Mouse (Mus musculus) retina, postnatal 1 day (tissue): Measurements from ENCODE around the gene Gm11060.

Experiments
- DNase-seq: peaks from one replicate; pipeline ENCODE4 v3.0.0-alpha.2; 2012

Gene Gm11060

DNA sequence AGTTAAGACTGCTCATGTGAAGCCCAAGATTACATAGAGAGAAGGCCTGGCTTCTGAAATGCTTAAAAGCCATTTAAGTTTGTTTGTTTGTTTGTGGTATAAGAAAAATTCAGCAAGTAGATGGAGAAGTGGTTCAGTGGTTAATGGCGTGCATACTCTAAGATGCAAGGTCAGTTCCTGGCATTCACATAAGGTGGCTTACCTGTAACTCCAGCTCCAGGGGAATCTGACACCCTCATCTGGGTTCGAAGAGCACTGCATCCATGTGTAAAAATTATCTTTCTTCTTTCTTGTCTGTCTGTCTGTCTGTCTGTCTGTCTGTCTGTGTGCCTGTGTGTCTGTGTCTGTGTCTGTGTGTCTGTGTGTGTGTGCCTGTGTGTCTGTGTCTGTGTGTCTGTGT, at the start of gene Gm11060:
Gene Gm11060, plus strand, starts transcription at position 301 of the 400 bp plus-strand sequence.
- no peak for DNase-seq

DNA sequence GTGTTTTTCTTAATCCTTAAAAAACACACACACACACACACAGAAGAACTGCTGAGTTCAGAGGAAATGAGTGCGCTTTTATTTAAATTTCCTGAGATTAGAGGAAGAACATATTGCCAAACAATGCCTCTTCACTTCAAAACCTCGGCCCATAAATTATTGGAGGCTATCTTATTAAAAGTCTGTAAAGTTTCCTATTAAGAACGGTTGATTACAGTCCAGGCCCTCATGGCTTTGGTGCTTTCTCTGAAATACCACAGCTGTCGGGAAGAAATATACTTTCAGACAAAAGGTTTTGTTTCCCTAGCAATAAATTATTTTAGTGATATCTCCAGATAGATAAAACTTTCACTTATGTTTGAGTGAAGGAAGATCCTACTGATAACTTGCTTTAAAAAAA, 48.7 kb upstream of the Gm11060 start:
- DNase-seq = no peak

- no peak for DNase-seq
These were observed 43.5 kb upstream of the Gm11060 start for GRCm38 (mm10) chr2:105048301-105048700.

DNA sequence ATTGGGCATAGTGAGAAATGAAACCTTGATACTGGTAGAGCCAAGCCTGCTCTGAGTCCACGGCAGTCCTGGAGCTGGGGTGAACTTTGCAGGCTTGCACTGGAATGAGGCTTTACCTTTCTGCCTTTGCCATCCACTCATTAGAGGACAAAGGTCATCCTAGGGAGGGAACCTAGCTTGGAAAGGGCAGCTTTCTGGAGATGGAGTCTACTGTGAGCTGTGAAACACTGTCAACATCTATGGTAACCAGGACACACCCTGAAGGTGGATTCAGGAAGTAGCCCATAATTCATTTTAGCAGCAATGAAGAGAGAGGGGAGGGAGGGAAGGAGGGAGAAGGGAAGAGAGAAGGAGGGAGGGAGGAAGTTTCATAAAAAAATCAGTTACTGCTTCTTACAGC, 36.3 kb upstream of the Gm11060 start:
- DNase-seq = no peak

GRCm38 (mm10) chr2:105058577-105059116, 33.2 kb upstream of the Gm11060 start:
- no peak for DNase-seq

DNA sequence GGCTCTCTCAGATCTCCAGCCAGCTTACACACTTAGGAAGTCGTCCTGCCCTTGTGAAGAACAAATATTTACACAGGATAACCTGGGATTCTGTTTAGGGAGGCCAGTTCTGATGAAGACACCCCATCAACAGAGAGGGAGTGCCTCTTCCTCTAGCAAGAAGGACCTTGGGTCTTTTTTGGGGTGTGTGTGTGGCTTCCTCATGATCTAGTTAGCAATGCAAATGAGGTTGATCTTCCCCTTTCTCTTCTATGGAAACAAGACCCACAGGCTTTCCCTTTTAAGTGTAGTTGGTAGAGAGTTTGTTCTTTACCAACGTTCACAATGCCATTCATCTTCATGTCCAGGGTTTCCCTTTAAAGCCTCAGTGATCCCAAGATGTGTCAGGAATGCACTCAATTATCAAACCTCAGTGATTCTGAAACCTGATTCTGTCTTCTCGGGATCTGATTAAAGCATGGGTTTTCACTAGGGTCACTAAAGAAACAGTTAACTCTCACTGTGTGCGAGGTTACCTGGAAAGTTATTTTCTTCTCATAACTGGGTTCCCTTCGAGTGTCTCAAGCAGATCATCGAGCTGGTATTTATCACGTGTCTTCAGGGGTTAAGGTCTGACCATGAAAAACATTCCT, 29.0 kb upstream of the Gm11060 start:
- no peak for DNase-seq

DNA sequence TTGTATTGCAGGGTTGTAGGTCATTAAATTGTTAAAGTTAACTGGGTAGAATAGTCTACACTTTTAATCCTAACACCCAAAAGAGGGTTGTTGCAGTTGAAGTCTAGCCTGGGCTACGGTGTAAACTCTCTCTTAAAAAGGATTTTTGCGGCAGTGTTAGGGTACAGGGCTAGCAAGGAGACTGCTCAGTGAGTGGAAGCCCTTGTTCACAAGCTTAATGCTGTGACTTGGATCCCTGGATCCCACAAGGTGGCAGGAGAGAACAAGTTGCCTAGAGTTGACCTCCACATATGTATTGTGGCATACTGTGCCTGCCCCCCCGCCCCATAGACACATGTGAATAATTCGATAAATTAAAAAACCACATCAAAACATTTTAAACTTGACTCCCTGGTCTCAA, 19.3 kb upstream of the Gm11060 start:
- no peak for DNase-seq

- no peak for DNase-seq
These were observed 17.6 kb upstream of the Gm11060 start for GRCm38 (mm10) chr2:105074196-105074595.

- DNase-seq = no peak
These were observed 16.0 kb upstream of the Gm11060 start for GRCm38 (mm10) chr2:105075809-105076208.

GRCm38 (mm10) chr2:105077151-105077550, 14.7 kb upstream of the Gm11060 start:
- no peak for DNase-seq

DNA sequence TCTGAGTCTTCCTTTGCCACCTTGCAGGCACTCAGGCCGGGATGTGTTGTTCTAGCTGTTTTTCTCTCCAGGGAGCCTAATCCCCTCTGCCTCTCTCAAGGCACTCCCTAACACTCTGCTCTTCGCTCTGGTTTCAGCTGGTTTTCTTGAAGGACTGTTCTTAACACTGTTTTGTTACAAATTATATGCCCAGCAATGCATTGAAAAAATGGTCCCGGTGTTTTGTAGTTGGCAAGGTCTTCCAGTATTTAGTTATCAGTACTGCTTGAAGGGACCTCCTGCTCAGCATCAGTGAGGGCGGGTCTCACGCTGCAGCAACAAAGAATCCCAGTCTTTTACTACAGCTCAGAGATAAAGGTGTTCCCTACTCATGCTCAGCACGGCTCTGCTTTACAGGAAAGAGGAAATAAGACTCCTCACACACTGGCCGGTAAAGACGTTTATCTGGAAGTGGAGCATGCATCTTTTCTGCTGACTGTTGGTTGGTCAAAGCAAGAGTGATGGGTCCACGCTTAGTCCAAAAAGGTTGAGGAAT, 9.5 kb upstream of the Gm11060 start:
- DNase-seq = no peak

DNA sequence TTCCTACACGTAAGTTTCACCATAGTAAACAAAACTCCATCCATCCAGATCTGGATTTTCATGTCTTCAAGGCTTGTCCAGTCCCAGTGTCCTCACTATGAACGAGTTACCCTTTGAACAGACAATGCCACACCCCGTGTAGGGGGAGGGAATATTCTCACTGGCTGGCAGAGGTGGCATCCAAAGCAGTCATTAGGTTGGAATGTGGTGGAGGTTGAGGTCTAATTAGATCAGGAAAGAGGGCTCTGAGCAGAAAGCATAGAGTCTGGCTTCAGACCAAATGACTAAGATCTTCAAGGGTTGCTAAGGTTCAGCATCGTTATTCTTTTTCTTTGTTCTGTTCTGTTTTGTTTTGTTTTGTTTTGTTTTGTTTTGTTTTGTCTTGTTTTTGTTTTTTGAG, 7.8 kb upstream of the Gm11060 start:
- peak; percentile 66 for DNase-seq

- DNase-seq = no peak
These were observed 5.7 kb upstream of the Gm11060 start for GRCm38 (mm10) chr2:105086081-105086480.

DNA sequence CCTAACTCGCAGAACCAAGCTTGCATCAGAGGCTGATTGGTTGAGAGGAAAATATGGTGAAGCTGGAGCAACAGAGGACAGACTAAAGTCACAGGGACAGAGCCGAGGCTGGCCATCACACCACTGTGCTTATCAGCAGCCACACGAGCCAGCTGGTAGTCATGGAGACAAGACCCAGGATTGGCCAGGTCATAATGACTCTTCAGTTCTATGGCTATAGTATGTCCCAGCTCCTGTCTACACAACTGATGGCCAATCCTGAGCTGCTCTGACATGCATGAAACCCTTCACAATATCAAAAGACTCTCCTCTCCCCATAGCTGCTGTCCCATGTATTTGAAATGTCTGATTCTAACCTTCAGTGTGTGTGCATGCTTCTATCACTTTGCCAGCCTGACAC, 3.8 kb upstream of the Gm11060 start:
- DNase-seq = no peak

- no peak for DNase-seq
These were observed 2.7 kb upstream of the Gm11060 start for GRCm38 (mm10) chr2:105089083-105089482.

DNA sequence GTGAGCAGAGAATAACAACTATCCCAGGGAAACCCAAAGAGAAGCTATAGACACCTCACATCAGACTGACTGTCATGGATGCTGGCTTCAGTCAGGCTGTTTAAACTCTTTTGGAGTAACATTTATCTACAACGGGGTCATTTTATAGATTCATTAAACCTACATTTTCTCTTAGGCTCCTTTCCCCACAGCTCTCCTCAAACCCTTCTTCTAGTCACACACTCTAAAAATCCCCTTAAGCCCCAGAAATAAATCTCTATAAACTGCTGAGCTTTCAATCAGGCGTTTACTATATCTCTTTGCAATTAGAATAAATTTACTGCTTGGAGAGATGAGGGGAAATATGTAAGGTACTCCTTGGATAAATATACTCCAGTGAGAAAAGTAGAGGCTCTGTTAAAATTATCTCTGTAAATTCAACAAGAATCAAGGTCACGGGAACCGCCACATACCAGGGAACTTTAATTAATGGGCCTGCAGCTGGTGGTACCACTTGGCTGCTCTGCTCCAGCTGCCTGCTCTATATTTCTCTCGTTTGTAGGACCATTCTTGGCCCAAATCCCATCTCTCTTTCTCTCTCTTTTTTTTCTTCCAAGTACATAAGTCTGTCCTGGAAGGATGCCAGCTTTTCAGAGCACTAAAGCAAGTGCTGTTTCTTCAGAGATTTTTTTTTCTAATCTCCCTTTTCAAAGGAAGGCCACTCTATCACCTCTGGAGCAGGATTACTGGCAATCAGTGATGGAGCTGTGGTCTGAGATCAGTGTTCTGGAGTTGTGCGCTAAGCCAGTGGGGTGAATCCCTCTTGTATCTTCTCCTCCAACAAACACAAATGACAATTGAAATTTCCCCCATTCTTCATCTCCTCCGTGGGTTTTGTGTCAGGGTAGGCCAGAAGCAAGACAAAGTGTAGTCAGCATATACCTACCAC, 2.0 kb upstream of the Gm11060 start:
- peak; percentile 84 for DNase-seq

DNA sequence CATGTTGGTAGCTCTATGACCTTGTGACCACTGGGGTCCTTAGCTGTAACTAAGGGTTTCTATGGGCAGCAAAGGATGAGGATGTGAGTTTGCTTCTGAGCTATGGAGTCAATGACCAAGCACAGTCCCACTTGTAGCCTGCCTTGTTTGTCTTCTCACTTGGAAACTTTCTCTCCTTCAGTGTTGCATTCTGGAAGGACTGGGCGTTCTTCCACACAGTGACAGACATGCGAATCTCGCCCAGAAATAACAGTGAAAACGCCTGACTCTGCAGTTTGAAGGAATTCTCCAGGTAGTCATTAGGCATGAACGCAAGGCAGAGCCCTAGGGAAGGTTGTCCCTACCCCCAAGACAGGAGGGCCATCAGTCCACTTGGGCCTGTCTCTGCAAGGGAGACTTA, 827 bp upstream of the Gm11060 start:
- DNase-seq = no peak

DNA sequence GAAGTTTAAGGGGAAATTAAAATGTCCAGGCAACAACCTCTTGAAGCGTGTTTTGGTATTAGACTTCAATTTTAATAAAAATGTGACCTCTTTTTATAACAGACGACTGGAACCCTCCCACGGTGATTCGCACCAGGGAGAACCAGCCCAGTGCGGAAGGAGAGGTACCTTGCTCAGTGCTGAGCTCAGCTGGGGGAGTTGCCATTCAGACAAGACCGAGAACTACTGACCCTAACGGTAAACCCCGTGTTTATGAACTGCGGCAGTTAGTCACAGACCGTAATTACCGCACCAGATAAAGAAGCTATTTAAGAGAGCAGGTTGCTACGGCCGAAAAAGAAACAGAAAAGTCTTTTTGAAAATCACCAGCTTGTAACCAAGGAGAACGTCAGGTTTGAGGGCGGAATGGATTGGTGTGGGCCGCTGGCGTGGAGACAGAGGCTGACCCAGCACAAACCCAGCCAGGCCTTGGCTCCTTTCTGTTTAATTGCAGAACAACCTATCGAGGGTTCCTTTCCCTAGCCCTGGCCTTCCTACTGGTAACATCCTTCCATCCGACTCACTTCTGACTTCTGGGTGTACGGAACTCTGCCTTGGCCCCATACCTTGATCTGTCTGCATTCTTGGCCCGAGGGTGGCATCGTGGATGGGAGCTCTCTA, 5.6 kb downstream of the Gm11060 start:
- DNase-seq = no peak

- no peak for DNase-seq
These were observed 7.6 kb downstream of the Gm11060 start for GRCm38 (mm10) chr2:105099410-105099809.

- no peak for DNase-seq
These were observed 8.7 kb downstream of the Gm11060 start for GRCm38 (mm10) chr2:105100541-105100940.

DNA sequence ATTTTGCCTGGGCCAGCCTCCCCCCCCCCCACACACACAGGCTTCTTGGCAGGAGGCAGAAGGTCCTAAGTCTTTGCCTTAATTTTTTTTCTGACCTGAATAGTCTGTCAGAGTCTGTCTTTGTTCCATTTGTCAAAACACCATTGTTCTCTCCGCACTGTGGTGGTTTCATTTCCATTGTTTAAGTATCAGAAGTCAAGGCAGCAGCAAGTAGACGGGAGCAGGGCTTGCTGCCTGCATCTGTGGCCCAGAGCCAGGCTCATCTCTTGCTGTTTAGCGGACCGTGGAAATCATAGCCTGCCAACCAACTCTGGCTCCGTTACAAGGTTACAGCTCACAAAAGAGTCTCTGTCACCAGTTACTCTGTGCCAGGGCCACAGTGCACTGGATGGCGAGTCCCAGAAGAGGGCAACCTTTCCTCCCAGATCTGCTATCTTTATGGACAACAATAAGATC, 16.9 kb downstream of the Gm11060 start:
- peak; percentile 95 for DNase-seq

- DNase-seq = no peak
These were observed 22.3 kb downstream of the Gm11060 start for GRCm38 (mm10) chr2:105114074-105114473.

DNA sequence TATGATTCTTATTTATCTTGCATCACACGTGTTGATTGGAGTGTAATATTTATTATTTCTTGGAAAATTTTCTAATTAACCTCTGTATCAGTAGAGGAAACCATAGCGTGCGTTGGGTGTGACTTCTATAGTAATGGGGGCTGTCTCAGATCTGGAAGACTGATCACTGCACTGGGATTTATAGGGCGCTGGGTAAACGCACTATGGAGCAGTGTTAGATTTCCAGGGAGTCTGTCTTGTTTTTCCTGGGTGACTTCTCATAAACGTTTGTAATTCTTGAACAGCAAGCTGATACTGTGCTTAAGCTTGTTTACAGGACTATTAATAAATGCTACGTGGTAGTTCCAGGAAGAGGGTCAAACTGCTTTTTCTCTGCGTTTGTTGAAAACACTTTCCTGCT, 25.9 kb downstream of the Gm11060 start:
- no peak for DNase-seq
